Mouse (Mus musculus): ENCODE data around the gene Gm9803. TPM values are rescaled to one million over a fixed set of nuclear protein-coding genes. Genes with fewer than 3 reads are reported as not detected.
"Not testable (repeated sequence)": the region's sequence is repeated elsewhere in the genome, so short reads cannot be mapped to it uniquely, and the experiment has no call there.

Gene Gm9803
- 10.2 and 14.4 TPM in 2 replicates for polyA plus RNA-seq (2016; fragmentation: Nextera tagmentation; extraction: Ambion mirVana)

DNA sequence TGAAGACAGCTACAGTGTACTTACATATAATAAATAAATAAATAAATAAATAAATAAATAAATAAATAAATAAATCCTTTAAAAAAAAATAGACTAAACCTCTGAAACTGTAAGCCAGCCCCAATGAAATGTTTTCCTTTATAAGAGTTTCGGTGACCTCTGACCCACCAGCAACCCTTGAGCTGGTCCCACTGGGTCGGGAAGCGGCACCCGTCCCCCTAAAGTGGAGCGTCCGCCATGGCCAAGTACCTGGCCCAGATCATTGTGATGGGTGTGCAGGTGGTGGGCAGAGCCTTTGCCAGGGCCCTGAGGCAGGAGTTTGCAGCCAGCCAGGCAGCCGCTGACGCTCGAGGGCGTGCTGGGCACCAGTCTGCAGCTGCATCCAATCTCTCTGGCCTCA is at the start of gene Gm9803:
TSS of gene Gm9803 (plus strand) at position 154 of the 400 bp plus-strand sequence.
- not testable (repeated sequence) for H3K27ac ChIP-seq; H3K4me1 ChIP-seq; H3K27me3 ChIP-seq; ATAC-seq (ENCODE audit: insufficient number of reproducible peaks, insufficient read depth, low FRiP score, low TSS enrichment); H3K4me3 ChIP-seq; H3K4me2 ChIP-seq (replicated peaks); H3K9ac ChIP-seq; H3K9me3 ChIP-seq
- H3K36me3 ChIP-seq = peaks cover 25% of the 10 kb centered on the region
- 97% methylated on average over 10 of the region's 10 CpGs for WGBS

DNA sequence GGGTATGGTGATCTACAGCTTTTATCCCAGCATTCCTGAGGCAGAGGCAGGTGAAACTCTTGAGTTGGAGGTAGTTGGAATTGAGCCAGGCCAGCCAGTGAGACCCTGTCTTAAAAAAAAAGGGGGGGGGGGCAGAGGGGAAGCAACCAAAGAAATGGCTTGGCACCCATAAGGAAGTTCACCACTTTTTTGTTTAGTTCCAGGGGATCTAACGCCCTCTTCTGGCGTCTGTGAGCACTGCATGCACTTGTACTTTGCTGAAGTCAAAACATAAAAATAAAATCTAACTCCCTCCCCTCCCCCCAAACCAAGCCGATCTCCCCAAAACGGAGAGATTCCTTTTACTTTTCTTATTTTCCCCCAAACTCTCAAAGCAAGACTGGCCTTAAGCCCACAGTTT is 48.5 kb upstream of the Gm9803 start:
- no peaks in the 10 kb centered on the region for H3K36me3 ChIP-seq
- H3K4me1 ChIP-seq = peaks cover 10% of the 10 kb centered on the region; the same call in 1 of the 2 replicates
- H3K4me3 ChIP-seq = no peak overlapping the region
- no peak overlapping the region for H3K4me2 ChIP-seq (replicated peaks)
- WGBS = 61% methylated on average over 4 of the region's 4 CpGs
- no peak overlapping the region for H3K27ac ChIP-seq
- no peak overlapping the region for H3K9ac ChIP-seq
- H3K9me3 ChIP-seq = no peaks in the 10 kb centered on the region
- ATAC-seq (ENCODE audit: insufficient number of reproducible peaks, insufficient read depth, low FRiP score, low TSS enrichment) = no peak
- no peaks in the 10 kb centered on the region for H3K27me3 ChIP-seq

DNA sequence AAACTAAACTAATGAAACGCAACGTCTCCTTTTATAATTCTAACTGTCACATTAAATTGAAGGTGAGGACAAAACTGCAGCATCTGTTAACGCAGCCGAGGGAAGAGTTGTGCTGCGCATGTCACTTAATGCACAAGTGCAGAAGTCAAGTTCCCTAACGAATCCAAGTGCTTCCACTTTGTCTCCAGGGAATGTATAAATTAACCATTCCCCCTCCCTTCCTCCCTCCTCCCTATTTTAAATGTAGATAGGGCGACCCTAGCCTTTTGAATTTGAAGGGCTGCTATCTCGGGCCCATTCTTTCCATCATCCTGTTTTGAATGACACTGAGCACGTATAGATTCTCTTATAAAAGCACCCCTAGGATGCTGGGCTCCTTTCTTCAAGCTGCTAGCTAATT is 46.4 kb upstream of the Gm9803 start:
- Histone ChIP-seq H3K27me3 (no peaks in the 10 kb centered on the region), H3K27ac (peak overlapping the region; percentile 99; the same call in 1 of the 2 replicates), H3K9ac (peak overlapping the region; percentile 96; the same call in 1 of the 2 replicates), H3K4me1 (peaks cover 20% of the 10 kb centered on the region; the same call in 1 of the 2 replicates), H3K9me3 (no peaks in the 10 kb centered on the region), H3K4me2 (replicated peaks) (peak overlapping the region; percentile 88), H3K4me3 (peak overlapping the region; percentile 77), H3K36me3 (no peaks in the 10 kb centered on the region)
- ATAC-seq (ENCODE audit: insufficient number of reproducible peaks, insufficient read depth, low FRiP score, low TSS enrichment) = no peak
- WGBS = 5% methylated on average over 9 of the region's 9 CpGs

GRCm38 (mm10) chr10:43477865-43478681 is 45.8 kb upstream of the Gm9803 start:
- Histone ChIP-seq H3K9ac (peak overlapping the region; percentile 96), H3K36me3 (no peaks in the 10 kb centered on the region), H3K9me3 (no peaks in the 10 kb centered on the region), H3K4me2 (replicated peaks) (peak overlapping the region; percentile 88), H3K4me1 (peaks cover 25% of the 10 kb centered on the region), H3K27ac (peak overlapping the region; percentile 99), H3K27me3 (no peaks in the 10 kb centered on the region), H3K4me3 (peak overlapping the region; percentile 77)
- 1% methylated on average over 42 of the region's 42 CpGs for WGBS
- ATAC-seq (ENCODE audit: insufficient number of reproducible peaks, insufficient read depth, low FRiP score, low TSS enrichment) = 0 out of 2 replicates have a peak, but pooled peaks have one; percentile 16

DNA sequence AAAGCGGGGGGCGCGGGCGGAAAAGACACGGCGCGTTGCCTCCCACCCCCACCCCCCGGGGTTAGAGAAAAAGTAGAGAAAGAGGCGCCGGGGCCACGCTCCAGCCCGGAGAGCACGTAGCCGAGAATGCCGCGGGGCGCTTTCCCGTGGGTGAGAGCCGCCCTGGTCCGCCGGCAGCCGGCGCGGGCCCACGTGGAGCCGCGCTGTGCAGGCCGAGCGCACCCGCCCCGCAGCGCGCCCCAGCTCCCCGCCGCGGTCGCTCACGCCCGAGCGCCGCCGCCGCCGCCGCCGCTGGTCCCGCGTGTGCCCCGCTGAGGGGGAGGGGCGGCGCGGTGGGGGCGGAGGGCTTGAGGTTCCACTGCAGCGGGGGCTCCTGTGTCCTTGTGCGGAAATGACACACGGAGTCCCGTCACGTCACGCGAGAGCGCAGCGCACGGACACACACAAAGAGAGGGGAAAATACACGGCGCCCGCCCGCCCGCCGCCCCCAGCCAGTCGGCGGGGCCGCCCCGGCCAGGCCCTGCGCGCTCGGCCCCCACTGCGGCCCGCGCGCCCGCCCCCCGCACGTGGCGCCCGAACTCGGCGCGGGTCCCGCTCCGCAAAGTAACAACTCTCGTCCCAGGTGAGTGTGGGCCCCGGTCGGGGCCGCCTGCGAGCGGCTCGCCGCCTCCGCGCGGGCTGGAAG is 45.0 kb upstream of the Gm9803 start, which contains the start of gene Bend3:
TSS of gene Bend3 (plus strand) at position 81 of the 685 bp plus-strand sequence.
- WGBS = under 1% methylated on average over 71 of the region's 101 CpGs
- Histone ChIP-seq H3K4me1 (peaks cover 32% of the 10 kb centered on the region), H3K27ac (peak within 1 kb of the TSS; percentile 99), H3K4me2 (replicated peaks) (peak within 1 kb of the TSS; percentile 88), H3K9ac (peak within 1 kb of the TSS; percentile 96), H3K36me3 (no peaks in the 10 kb centered on the region), H3K27me3 (no peaks in the 10 kb centered on the region), H3K9me3 (no peaks in the 10 kb centered on the region), H3K4me3 (peak within 1 kb of the TSS; percentile 77)
- peak; percentile 62 for ATAC-seq (ENCODE audit: insufficient number of reproducible peaks, insufficient read depth, low FRiP score, low TSS enrichment)

- peak overlapping the region; percentile 88 for H3K4me2 ChIP-seq (replicated peaks)
- ATAC-seq (ENCODE audit: insufficient number of reproducible peaks, insufficient read depth, low FRiP score, low TSS enrichment) = peak; percentile 86
- H3K9me3 ChIP-seq = no peaks in the 10 kb centered on the region
- H3K4me3 ChIP-seq = peak overlapping the region; percentile 77
- H3K36me3 ChIP-seq = no peaks in the 10 kb centered on the region
- H3K4me1 ChIP-seq = peaks cover 32% of the 10 kb centered on the region
- H3K9ac ChIP-seq = peak overlapping the region; percentile 96
- H3K27ac ChIP-seq = peak overlapping the region; percentile 99
- H3K27me3 ChIP-seq = no peaks in the 10 kb centered on the region
- WGBS = under 1% methylated on average over 102 of the region's 103 CpGs
These were observed 44.3 kb upstream of the Gm9803 start for GRCm38 (mm10) chr10:43479436-43480157.

- no peak for ATAC-seq (ENCODE audit: insufficient number of reproducible peaks, insufficient read depth, low FRiP score, low TSS enrichment)
- H3K4me3 ChIP-seq = peak overlapping the region; percentile 77
- peaks cover 32% of the 10 kb centered on the region for H3K4me1 ChIP-seq
- H3K27me3 ChIP-seq = no peaks in the 10 kb centered on the region
- 4% methylated on average over 13 of the region's 13 CpGs for WGBS
- peak overlapping the region; percentile 88 for H3K4me2 ChIP-seq (replicated peaks)
- H3K27ac ChIP-seq = peak overlapping the region; percentile 99
- peak overlapping the region; percentile 96 for H3K9ac ChIP-seq
- no peaks in the 10 kb centered on the region for H3K36me3 ChIP-seq
- H3K9me3 ChIP-seq = no peaks in the 10 kb centered on the region
These were observed 43.5 kb upstream of the Gm9803 start for GRCm38 (mm10) chr10:43480227-43480849.

DNA sequence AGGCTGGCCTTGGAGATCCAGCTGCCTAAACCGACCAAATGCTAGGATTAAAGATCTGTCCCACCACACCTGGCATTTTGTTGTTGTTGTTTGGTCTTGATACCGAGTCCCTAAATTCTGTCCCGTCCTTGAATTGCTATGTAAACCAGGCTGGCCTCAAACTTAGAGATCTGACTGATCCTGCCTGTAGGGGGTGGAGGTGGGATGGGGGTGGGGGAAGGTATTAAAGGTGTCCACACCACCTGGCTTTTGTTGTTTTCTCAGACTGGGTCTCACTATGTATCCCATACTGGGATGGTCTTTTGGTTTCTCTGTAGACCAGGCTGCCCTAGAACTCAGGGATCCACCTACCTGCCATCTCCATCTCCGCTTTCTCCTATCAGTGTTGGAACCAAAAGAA is 42.7 kb upstream of the Gm9803 start:
- H3K36me3 ChIP-seq = no peaks in the 10 kb centered on the region
- H3K9me3 ChIP-seq = no peaks in the 10 kb centered on the region
- no peaks in the 10 kb centered on the region for H3K27me3 ChIP-seq
- no peak for ATAC-seq (ENCODE audit: insufficient number of reproducible peaks, insufficient read depth, low FRiP score, low TSS enrichment)
- H3K4me2 ChIP-seq (replicated peaks) = no peak overlapping the region
- 37% methylated on average over 4 of the region's 4 CpGs for WGBS
- peaks cover 32% of the 10 kb centered on the region for H3K4me1 ChIP-seq
- no peak overlapping the region for H3K4me3 ChIP-seq
- no peak overlapping the region for H3K27ac ChIP-seq
- no peak overlapping the region for H3K9ac ChIP-seq

GRCm38 (mm10) chr10:43482021-43482420 is 41.9 kb upstream of the Gm9803 start:
- H3K9ac ChIP-seq = no peak overlapping the region
- no peaks in the 10 kb centered on the region for H3K27me3 ChIP-seq
- no peaks in the 10 kb centered on the region for H3K36me3 ChIP-seq
- ATAC-seq (ENCODE audit: insufficient number of reproducible peaks, insufficient read depth, low FRiP score, low TSS enrichment) = no peak
- H3K4me3 ChIP-seq = no peak overlapping the region
- no peak overlapping the region for H3K4me2 ChIP-seq (replicated peaks)
- H3K4me1 ChIP-seq = peaks cover 31% of the 10 kb centered on the region
- H3K27ac ChIP-seq = no peak overlapping the region
- 95% methylated on average over 5 of the region's 5 CpGs for WGBS
- no peaks in the 10 kb centered on the region for H3K9me3 ChIP-seq

GRCm38 (mm10) chr10:43483426-43483995 is 40.4 kb upstream of the Gm9803 start:
- no peaks in the 10 kb centered on the region for H3K36me3 ChIP-seq
- H3K9me3 ChIP-seq = no peaks in the 10 kb centered on the region
- no peak overlapping the region for H3K4me3 ChIP-seq
- H3K4me2 ChIP-seq (replicated peaks) = peak overlapping the region; percentile 7; the same call in 1 of the 2 replicates
- H3K9ac ChIP-seq = no peak overlapping the region; the same call in 1 of the 2 replicates
- H3K4me1 ChIP-seq = peaks cover 28% of the 10 kb centered on the region
- H3K27me3 ChIP-seq = no peaks in the 10 kb centered on the region
- WGBS = 24% methylated on average over 9 of the region's 9 CpGs
- no peak for ATAC-seq (ENCODE audit: insufficient number of reproducible peaks, insufficient read depth, low FRiP score, low TSS enrichment)
- H3K27ac ChIP-seq = no peak overlapping the region

Data from embryonic facial prominence, embryonic 12.5 days (tissue).